Mouse (Mus musculus) MEL (cell line): Measurements from ENCODE around the gene Wdr26. TPM values are rescaled to one million over a fixed set of nuclear protein-coding genes. Genes with fewer than 3 reads are reported as not detected.

Experiments used
- DNase-seq: peaks from one replicate; pipeline ENCODE4 v3.0.0; 2011; ENCODE audit warnings: low read depth, low spot score
- H3K27ac ChIP-seq: 2 replicates; pipeline ENCODE4 v1.5.1; 2012; ENCODE audit warnings: low read depth, mild to moderate bottlenecking, control low read depth, low read length, moderate library complexity; ENCODE audit not compliant: control insufficient read depth
- H3K27me3 ChIP-seq, 2 experiments: fragments of 150-350 bp in 1 of 2; sonication (generic) in 1 of 2; 2 replicates each; pipeline ENCODE4 v1.6.1; 2012; ENCODE audit warnings: low read length in 2 of 2, mild to moderate bottlenecking in 2 of 2, improper control_type of control experiment in 1 of 2, moderate library complexity in 1 of 2; ENCODE audit not compliant: insufficient read depth in 2 of 2, control insufficient read depth in 1 of 2
- H3K36me3 ChIP-seq, 2 experiments: 2 replicates each; pipeline ENCODE4 v1.6.1; 2012 to 2014; ENCODE audit warnings: low read length in 2 of 2, improper control_type of control experiment in 1 of 2, inconsistent platforms in 1 of 2, mild to moderate bottlenecking in 1 of 2; ENCODE audit not compliant: insufficient read depth in 2 of 2, control insufficient read depth in 1 of 2
- H3K4me1 ChIP-seq, 2 experiments: fragments of 150-350 bp in 1 of 2; sonication (generic) in 1 of 2; 2 replicates each; pipeline ENCODE4 v1.6.1; 2012; ENCODE audit warnings: low read length in 2 of 2, improper control_type of control experiment in 1 of 2, mild to moderate bottlenecking in 1 of 2; ENCODE audit not compliant: insufficient read depth in 2 of 2, control insufficient read depth in 1 of 2
- H3K4me3 ChIP-seq, 2 experiments: fragments of 150-350 bp in 1 of 2; sonication (generic) in 1 of 2; 2 replicates each; pipeline ENCODE4 v1.5.1; 2012; ENCODE audit warnings: low read depth in 2 of 2, low read length in 2 of 2, mild to moderate bottlenecking in 2 of 2, moderate library complexity in 2 of 2, control low read depth in 1 of 2, improper control_type of control experiment in 1 of 2; ENCODE audit not compliant: control insufficient read depth in 1 of 2, insufficient read depth in 1 of 2
- H3K79me2 ChIP-seq: 2 replicates; pipeline ENCODE4 v1.6.1; 2012; ENCODE audit warnings: mild to moderate bottlenecking, low read length, moderate library complexity; ENCODE audit not compliant: control insufficient read depth, poor library complexity, insufficient read depth
- H3K9ac ChIP-seq: 2 replicates; pipeline ENCODE4 v1.6.1; 2012; ENCODE audit warnings: low read depth, mild to moderate bottlenecking, control low read depth, low read length, moderate library complexity; ENCODE audit not compliant: control insufficient read depth, poor library complexity, severe bottlenecking
- H3K9me3 ChIP-seq: fragments of 150-350 bp; sonication (generic); replicated peaks from 2 replicates; pipeline ENCODE4 v1.6.1; 2012; ENCODE audit warnings: mild to moderate bottlenecking, low read length, improper control_type of control experiment, moderate library complexity; ENCODE audit not compliant: insufficient read depth
- BHLHE40 ChIP-seq: IDR thresholded peaks from 2 replicates; pipeline ENCODE4 v1.6.1; 2012; ENCODE audit warnings: low read depth, mild to moderate bottlenecking, inconsistent platforms, low read length, improper control_type of control experiment, borderline replicate concordance
- CHD2 ChIP-seq: IDR thresholded peaks from 2 replicates; pipeline ENCODE4 v1.6.1; 2011; ENCODE audit warnings: low read length, improper control_type of control experiment
- CTCF ChIP-seq, 3 experiments: IDR thresholded peaks in 2 of 3; conservative IDR thresholded peaks in 1 of 3; 2 replicates each; pipeline ENCODE4 v1.5.1; 2011 to 2012; ENCODE audit warnings: low read length in 3 of 3, low read depth in 2 of 3, mild to moderate bottlenecking in 2 of 3, improper control_type of control experiment in 1 of 3, inconsistent platforms in 1 of 3, mixed read lengths in 1 of 3, moderate library complexity in 1 of 3; ENCODE audit not compliant: control insufficient read depth in 1 of 3, insufficient read depth in 1 of 3, poor library complexity in 1 of 3, severe bottlenecking in 1 of 3
- E2F4 ChIP-seq: IDR thresholded peaks from 2 replicates; pipeline ENCODE4 v1.6.1; 2011; ENCODE audit warnings: low read depth, low read length, improper control_type of control experiment, borderline replicate concordance
- ELF1 ChIP-seq: IDR thresholded peaks from 2 replicates; pipeline ENCODE4 v1.6.1; 2014; ENCODE audit warnings: low read depth, mild to moderate bottlenecking, inconsistent platforms, low read length, improper control_type of control experiment, moderate library complexity
- GATA1 ChIP-seq: IDR thresholded peaks from 2 replicates; pipeline ENCODE4 v1.6.1; 2011; ENCODE audit warnings: low read depth, low read length, improper control_type of control experiment
- HCFC1 ChIP-seq: IDR thresholded peaks from 2 replicates; pipeline ENCODE4 v1.6.1; 2012; ENCODE audit warnings: low read depth, mild to moderate bottlenecking, inconsistent platforms, low read length, improper control_type of control experiment, moderate library complexity
- JUND ChIP-seq: IDR thresholded peaks from 2 replicates; pipeline ENCODE4 v1.6.1; 2011; ENCODE audit warnings: low read depth, mild to moderate bottlenecking, improper control_type of control experiment, low read length
- KAT2A ChIP-seq: conservative IDR thresholded peaks from 2 replicates; pipeline ENCODE4 v1.6.1; 2012; ENCODE audit warnings: low read depth, low read length, improper control_type of control experiment, inconsistent platforms
- MAFK ChIP-seq: IDR thresholded peaks from 2 replicates; pipeline ENCODE4 v1.6.1; 2011; ENCODE audit warnings: low read depth, mild to moderate bottlenecking, low read length, improper control_type of control experiment, borderline replicate concordance
- MAX ChIP-seq: IDR thresholded peaks from 2 replicates; pipeline ENCODE4 v1.6.1; 2011; ENCODE audit warnings: low read length, improper control_type of control experiment
- MAZ ChIP-seq: IDR thresholded peaks from 2 replicates; pipeline ENCODE4 v1.6.1; 2012; ENCODE audit warnings: low read depth, mild to moderate bottlenecking, inconsistent platforms, low read length, improper control_type of control experiment
- MEF2A ChIP-seq: IDR thresholded peaks from 2 replicates; pipeline ENCODE4 v1.6.1; 2014; ENCODE audit warnings: low read depth, mild to moderate bottlenecking, inconsistent platforms, low read length, improper control_type of control experiment; ENCODE audit not compliant: poor library complexity, insufficient replicate concordance, severe bottlenecking; ENCODE audit errors: extremely low read depth
- MYB ChIP-seq: IDR thresholded peaks from 2 replicates; pipeline ENCODE4 v1.6.1; 2011; ENCODE audit warnings: mild to moderate bottlenecking, low read depth, low read length, improper control_type of control experiment
- MYC ChIP-seq: IDR thresholded peaks from 2 replicates; pipeline ENCODE4 v1.6.1; 2011; ENCODE audit warnings: low read depth, mild to moderate bottlenecking, low read length, improper control_type of control experiment, moderate library complexity
- NELFE ChIP-seq: IDR thresholded peaks from 2 replicates; pipeline ENCODE4 v1.6.1; 2011; ENCODE audit warnings: low read depth, low read length, improper control_type of control experiment
- NRF1 ChIP-seq: IDR thresholded peaks from 2 replicates; pipeline ENCODE4 v1.6.1; 2014; ENCODE audit warnings: low read depth, mild to moderate bottlenecking, inconsistent platforms, low read length, improper control_type of control experiment, moderate library complexity; ENCODE audit not compliant: poor library complexity, insufficient read depth, severe bottlenecking
- POLR2A ChIP-seq, 2 experiments: IDR thresholded peaks; 2 replicates each; pipeline ENCODE4 v1.6.1; 2011 to 2012; ENCODE audit warnings: low read length in 2 of 2, mild to moderate bottlenecking in 2 of 2, control low read depth in 1 of 2, improper control_type of control experiment in 1 of 2, low read depth in 1 of 2, moderate library complexity in 1 of 2; ENCODE audit not compliant: control insufficient read depth in 1 of 2, insufficient read depth in 1 of 2, poor library complexity in 1 of 2
- POLR2AphosphoS2 ChIP-seq: IDR thresholded peaks from 2 replicates; pipeline ENCODE4 v1.6.1; 2011; ENCODE audit warnings: low read length, improper control_type of control experiment
- POLR2AphosphoS5 ChIP-seq: IDR thresholded peaks from 2 replicates; pipeline ENCODE4 v1.6.1; 2012; ENCODE audit warnings: low read depth, borderline replicate concordance, mild to moderate bottlenecking, inconsistent platforms, low read length, moderate library complexity, mixed read lengths
- SIN3A ChIP-seq: IDR thresholded peaks from 2 replicates; pipeline ENCODE4 v1.6.1; 2012; ENCODE audit warnings: low read length, improper control_type of control experiment, inconsistent platforms
- TAL1 ChIP-seq: IDR thresholded peaks from 2 replicates; pipeline ENCODE4 v1.6.1; 2012; ENCODE audit warnings: mild to moderate bottlenecking, inconsistent platforms, low read length, moderate library complexity, mixed read lengths
- TBP ChIP-seq: IDR thresholded peaks from 2 replicates; pipeline ENCODE4 v1.8.0; 2011; ENCODE audit warnings: low read depth, low read length, improper control_type of control experiment
- TCF12 ChIP-seq: IDR thresholded peaks from 2 replicates; pipeline ENCODE4 v1.6.1; 2014; ENCODE audit warnings: low read depth, mild to moderate bottlenecking, inconsistent platforms, low read length, improper control_type of control experiment, moderate library complexity
- UBTF ChIP-seq: IDR thresholded peaks from 2 replicates; pipeline ENCODE4 v1.6.1; 2012; ENCODE audit warnings: low read depth, mild to moderate bottlenecking, inconsistent platforms, low read length, improper control_type of control experiment, moderate library complexity, borderline replicate concordance; ENCODE audit not compliant: insufficient read depth
- USF2 ChIP-seq, 2 experiments: IDR thresholded peaks; 2 replicates each; pipeline ENCODE4 v1.6.1; 2011 to 2012; ENCODE audit warnings: improper control_type of control experiment in 2 of 2, low read length in 2 of 2, borderline replicate concordance in 1 of 2, inconsistent platforms in 1 of 2, low read depth in 1 of 2, mild to moderate bottlenecking in 1 of 2; ENCODE audit not compliant: insufficient read depth in 1 of 2
- ZKSCAN1 ChIP-seq: IDR thresholded peaks from 2 replicates; pipeline ENCODE4 v1.6.1; 2012; ENCODE audit warnings: low read depth, mild to moderate bottlenecking, inconsistent platforms, low read length, improper control_type of control experiment, moderate library complexity
- ZNF384 ChIP-seq: IDR thresholded peaks from 2 replicates; pipeline ENCODE4 v1.6.1; 2012; ENCODE audit warnings: low read depth, mild to moderate bottlenecking, inconsistent platforms, low read length, improper control_type of control experiment
- polyA plus RNA-seq, 2 experiments: library from polyadenylated mRNA; stranded (reverse) in 1 of 2; unstranded in 1 of 2; fragments of >175 nt in 1 of 2; fragments of >200 nt in 1 of 2; gene quantifications; 2 replicates each; pipeline versions ENCODE4 v1.2.1 to v1.2.4; 2012; ENCODE audit warnings: low replicate concordance in 2 of 2, low read depth in 1 of 2; ENCODE audit not compliant: insufficient read length in 2 of 2, insufficient read depth in 1 of 2, missing spikeins in 1 of 2
- total RNA-seq: library from RNA; depleted of rRNA; stranded (reverse); fragments of 300-350 nt; gene quantifications from 2 replicates; pipeline ENCODE4 v1.2.3, GENCODE M21; 2012

Gene Wdr26
- total and polyA plus RNA-seq, 3 experiments: 21.6 to 35.1 TPM; not detected in 1

GRCm38 (mm10) chr1:181237332-181237731, 25.5 kb upstream of the Wdr26 start:
- H3K4me3 ChIP-seq: no peak overlapping the region; a peak in 1 of 4 replicates
- no peaks in the 10 kb centered on the region for H3K27me3 ChIP-seq
- TF ChIP-seq NRF1: no peak
- TF ChIP-seq MAX: no peak
- TF ChIP-seq KAT2A: no peak
- peak overlapping the region; percentile 44 for H3K27ac ChIP-seq
- peaks cover 1% of the 10 kb centered on the region; the same call in 1 of the 2 replicates for H3K79me2 ChIP-seq
- H3K36me3 ChIP-seq: peaks cover 0 to 19% of the 10 kb centered on the region in 2 experiments; a peak in 2 of 4 replicates
- peaks cover 3 to 12% of the 10 kb centered on the region in 2 experiments; a peak in 2 of 4 replicates for H3K4me1 ChIP-seq
- peak; percentile 82 for DNase-seq
- H3K9ac ChIP-seq: peak overlapping the region; percentile 20
- no peaks in the 10 kb centered on the region for H3K9me3 ChIP-seq

DNA sequence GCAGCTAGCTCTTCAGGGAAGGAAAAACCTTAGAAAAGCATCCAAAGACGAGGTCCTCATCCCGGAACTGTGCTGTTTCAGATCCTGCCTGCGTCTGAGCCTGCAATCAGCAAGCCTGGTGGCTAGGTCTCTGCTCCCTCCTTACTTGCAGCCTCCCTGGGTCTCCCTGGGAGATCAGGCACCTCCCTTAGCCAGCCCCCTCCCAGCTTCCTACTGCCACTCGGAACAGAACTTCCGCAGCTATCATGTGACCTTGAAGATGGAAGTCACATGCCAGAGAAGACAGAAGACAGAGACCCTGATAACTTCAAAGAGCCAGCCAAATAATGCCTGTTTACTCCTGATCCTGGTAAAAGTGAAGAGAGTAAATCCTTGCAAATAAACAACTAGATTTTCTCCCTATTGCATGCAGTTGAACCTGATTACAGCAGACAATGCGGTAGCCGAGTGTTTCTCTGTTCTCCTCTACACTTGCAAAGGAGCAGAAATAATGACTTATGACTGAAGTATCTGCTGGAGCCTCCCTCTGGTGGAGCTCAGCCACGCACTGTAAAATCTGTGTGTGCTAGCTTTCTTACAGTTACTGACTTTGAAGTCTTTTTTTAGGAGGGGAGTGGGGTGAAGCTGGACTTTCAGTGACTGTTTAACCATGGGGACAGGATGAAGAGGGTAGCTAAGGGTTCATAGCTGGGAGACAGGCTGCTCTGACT, 22.7 kb upstream of the Wdr26 start:
- H3K9me3 ChIP-seq: no peaks in the 10 kb centered on the region
- peaks cover 0 to 23% of the 10 kb centered on the region in 2 experiments; a peak in 2 of 4 replicates for H3K36me3 ChIP-seq
- peak; percentile 86 for DNase-seq
- peak overlapping the region; percentile 84 for H3K27ac ChIP-seq
- H3K79me2 ChIP-seq: peaks cover 1% of the 10 kb centered on the region; the same call in 1 of the 2 replicates
- peak overlapping the region; percentile 70 for H3K9ac ChIP-seq
- peak overlapping the region; percentile 53 to 57 for H3K4me3 ChIP-seq
- peaks cover 3 to 17% of the 10 kb centered on the region in 2 experiments; a peak in 2 of 4 replicates for H3K4me1 ChIP-seq
- no peaks in the 10 kb centered on the region for H3K27me3 ChIP-seq
- TF ChIP-seq ZKSCAN1 (no peak), JUND (no peak), NELFE (peak; percentile 61), MAFK (no peak), TCF12 (peak; percentile 31; the same call in 1 of the 2 replicates), HCFC1 (peak; percentile 74), POLR2AphosphoS2 (no peak; the same call in 1 of the 2 replicates), CTCF (IDR thresholded peaks at IDR 0.05 in 2 of 3, conservative IDR thresholded peaks at IDR 0.05 in 1 of 3; ENCODE audit: control insufficient read depth in 1 of 3, insufficient read depth in 1 of 3, low read depth in 2 of 3, low read length in 3 of 3, poor library complexity in 1 of 3, severe bottlenecking in 1 of 3) (peak in 1 of 3 experiments; percentile 6; a peak in 1 of 6 replicates), CHD2 (no peak), E2F4 (no peak), KAT2A (no peak), USF2 (IDR thresholded peaks at IDR 0.05; ENCODE audit: borderline replicate concordance in 1 of 2, insufficient read depth in 1 of 2, low read depth in 1 of 2, low read length in 2 of 2) (peak; percentile 68 to 97), UBTF (no peak), SIN3A (peak; percentile 87), ZNF384 (no peak), ELF1 (peak; percentile 88), MAX (peak; percentile 86), TAL1 (no peak), GATA1 (peak; percentile 33; the same call in 1 of the 2 replicates), POLR2A (IDR thresholded peaks at IDR 0.05; ENCODE audit: control insufficient read depth in 1 of 2, insufficient read depth in 1 of 2, low read depth in 1 of 2, low read length in 2 of 2, poor library complexity in 1 of 2) (peak; percentile 59 to 78), NRF1 (no peak), TBP (peak; percentile 71), MYC (0 out of 2 replicates have a peak, but pooled peaks have one; percentile 48), MEF2A (no peak), POLR2AphosphoS5 (no peak), MYB (no peak), BHLHE40 (peak; percentile 78; the same call in 1 of the 2 replicates), MAZ (peak; percentile 59; the same call in 1 of the 2 replicates)
